Mouse (Mus musculus) kidney, embryonic 15.5 days (tissue): ENCODE measurements around the gene Sirt1. TPM values are rescaled to one million over a fixed set of nuclear protein-coding genes. Genes with fewer than 3 reads are reported as not detected.

ENCODE experiments used
- ATAC-seq: fragments of 200-750 bp; cut with Nextera tagmentation; replicated peaks from 2 replicates; pipeline ENCODE4 v1.8.0; 2017; ENCODE audit warnings: moderate TSS enrichment; ENCODE audit not compliant: low FRiP score
- H3K27ac ChIP-seq: fragments of 300-500 bp; sonication (generic); 2 replicates; pipeline ENCODE4 v1.5.1; 2015; ENCODE audit warnings: mild to moderate bottlenecking, inconsistent platforms
- H3K27me3 ChIP-seq: fragments of 300-500 bp; sonication (generic); 2 replicates; pipeline ENCODE4 v1.6.1; 2015; ENCODE audit warnings: inconsistent platforms
- H3K36me3 ChIP-seq: fragments of 300-500 bp; sonication (generic); 2 replicates; pipeline ENCODE4 v1.6.1; 2015; ENCODE audit warnings: inconsistent platforms
- H3K4me1 ChIP-seq: fragments of 300-500 bp; sonication (generic); 2 replicates; pipeline ENCODE4 v1.6.1; 2015; ENCODE audit warnings: inconsistent platforms
- H3K4me2 ChIP-seq: fragments of 300-500 bp; sonication (generic); 2 replicates; pipeline ENCODE4 v1.6.1; 2015; ENCODE audit warnings: moderate library complexity, mild to moderate bottlenecking, inconsistent platforms
- H3K4me3 ChIP-seq: fragments of 300-500 bp; sonication (generic); replicated peaks from 2 replicates; pipeline ENCODE4 v1.5.1; 2015; ENCODE audit warnings: mild to moderate bottlenecking, inconsistent platforms
- H3K9ac ChIP-seq: fragments of 300-500 bp; sonication (generic); 2 replicates; pipeline ENCODE4 v1.6.1; 2015; ENCODE audit warnings: mild to moderate bottlenecking, inconsistent platforms
- H3K9me3 ChIP-seq: fragments of 300-500 bp; sonication (generic); replicated peaks from 2 replicates; pipeline ENCODE4 v1.6.1; 2016; ENCODE audit warnings: inconsistent platforms
- WGBS: fragments of 180-500 bp; shearing (Covaris S2); methylation state at CpG from one replicate; pipeline ENCODE4 v1.1.7; 2015; ENCODE audit warnings: mixed read lengths; 5-methylcytosine and 5-hydroxymethylcytosine counted together
- polyA plus RNA-seq: library from polyadenylated mRNA; unstranded; fragments of >200 nt; fragmentation: Nextera tagmentation; extraction: Ambion mirVana; gene quantifications from 2 replicates; pipeline ENCODE4 v1.2.1, GENCODE M21; 2015

The Sirt1 gene
- polyA plus RNA-seq, 1 experiment from 2014 or later, result 5.9 TPM

GRCm38 (mm10) chr10:63282846-63283245 is 98.7 kb downstream of the Sirt1 start:
- no peaks in the 10 kb centered on the region for H3K4me1 ChIP-seq
- no peak overlapping the region for H3K4me3 ChIP-seq
- H3K36me3 ChIP-seq, result peaks cover 73% of the 10 kb centered on the region
- 86% methylated on average over 7 of the region's 7 CpGs for WGBS
- no peak for ATAC-seq
- no peaks in the 10 kb centered on the region for H3K9me3 ChIP-seq
- H3K9ac ChIP-seq, result no peak overlapping the region
- H3K27ac ChIP-seq, result no peak overlapping the region
- H3K27me3 ChIP-seq, result no peaks in the 10 kb centered on the region
- H3K4me2 ChIP-seq, result no peak overlapping the region

- Histone ChIP-seq H3K36me3 (peaks cover 73% of the 10 kb centered on the region), H3K4me2 (no peak overlapping the region), H3K27me3 (no peaks in the 10 kb centered on the region), H3K4me1 (no peaks in the 10 kb centered on the region), H3K9me3 (no peaks in the 10 kb centered on the region), H3K9ac (no peak overlapping the region), H3K27ac (no peak overlapping the region), H3K4me3 (no peak overlapping the region)
- 86% methylated on average over 4 of the region's 4 CpGs for WGBS
- ATAC-seq, result no peak
Observed at GRCm38 (mm10) chr10:63282417-63282816, 99.1 kb downstream of the Sirt1 start.

GRCm38 (mm10) chr10:63279851-63280250 is 101.7 kb downstream of the Sirt1 start:
- no peak overlapping the region for H3K4me3 ChIP-seq
- H3K4me2 ChIP-seq, result no peak overlapping the region
- no peaks in the 10 kb centered on the region for H3K9me3 ChIP-seq
- H3K27me3 ChIP-seq, result no peaks in the 10 kb centered on the region
- no peak overlapping the region for H3K9ac ChIP-seq
- ATAC-seq, result no peak
- H3K4me1 ChIP-seq, result no peaks in the 10 kb centered on the region
- no peak overlapping the region for H3K27ac ChIP-seq
- WGBS, result 93% methylated on average over 3 of the region's 3 CpGs
- peaks cover 68% of the 10 kb centered on the region for H3K36me3 ChIP-seq

- H3K27me3 ChIP-seq, result no peaks in the 10 kb centered on the region
- H3K9ac ChIP-seq, result no peak overlapping the region
- no peak overlapping the region for H3K4me3 ChIP-seq
- H3K36me3 ChIP-seq, result peaks cover 64% of the 10 kb centered on the region
- no peaks in the 10 kb centered on the region for H3K9me3 ChIP-seq
- no peak; the same call in 1 of the 2 replicates for ATAC-seq
- no peaks in the 10 kb centered on the region for H3K4me1 ChIP-seq
- H3K4me2 ChIP-seq, result no peak overlapping the region
- no peak overlapping the region for H3K27ac ChIP-seq
- 90% methylated on average over 3 of the region's 3 CpGs for WGBS
Observed at GRCm38 (mm10) chr10:63277010-63277409, 104.5 kb downstream of the Sirt1 start.

GRCm38 (mm10) chr10:63272868-63273267 is 108.6 kb downstream of the Sirt1 start:
- H3K9ac ChIP-seq, result no peak overlapping the region
- no peaks in the 10 kb centered on the region for H3K27me3 ChIP-seq
- no peak overlapping the region for H3K27ac ChIP-seq
- 92% methylated on average over 5 of the region's 5 CpGs for WGBS
- H3K4me1 ChIP-seq, result no peaks in the 10 kb centered on the region
- no peak overlapping the region for H3K4me3 ChIP-seq
- ATAC-seq, result no peak
- H3K4me2 ChIP-seq, result no peak overlapping the region
- peaks cover 61% of the 10 kb centered on the region for H3K36me3 ChIP-seq
- no peaks in the 10 kb centered on the region for H3K9me3 ChIP-seq

GRCm38 (mm10) chr10:63272401-63272800 is 109.1 kb downstream of the Sirt1 start:
- Histone ChIP-seq H3K9ac (no peak overlapping the region), H3K4me2 (no peak overlapping the region), H3K27ac (no peak overlapping the region), H3K27me3 (no peaks in the 10 kb centered on the region), H3K4me1 (no peaks in the 10 kb centered on the region), H3K4me3 (no peak overlapping the region), H3K9me3 (no peaks in the 10 kb centered on the region), H3K36me3 (peaks cover 57% of the 10 kb centered on the region)
- no peak for ATAC-seq

Other genes starting within 250 kb of the Sirt1 start
- gene Mypn, start 177.8 kb downstream of the Sirt1 start, polyA plus RNA-seq, result 0.26 and 0.62 TPM in 2 replicates
- 38.4 and 40.2 TPM in 2 replicates for gene Herc4, start 137.9 kb downstream of the Sirt1 start, polyA plus RNA-seq
- 12.3 and 12.5 TPM in 2 replicates for gene Dnajc12, start 739 bp upstream of the Sirt1 start, polyA plus RNA-seq
- not detected in 2 replicates for gene Gm7075, start 40.1 kb upstream of the Sirt1 start, polyA plus RNA-seq
- 0.53 and 0.59 TPM in 2 replicates for gene Ctnna3, start 48.4 kb upstream of the Sirt1 start, polyA plus RNA-seq